Mouse (Mus musculus) brain, adult 2 months (tissue): Measurements from ENCODE around the gene Cdc42.

Experiments used
- DNase-seq: peaks from one replicate; pipeline ENCODE4 v3.0.0; 2011; ENCODE audit warnings: low read depth, low spot score

The Cdc42 gene

GRCm38 (mm10) chr4:137357517-137358254 is at the start of gene Cdc42:
Cdc42 (minus strand) TSS chr4:137357720.
- peak; percentile 98 for DNase-seq

GRCm38 (mm10) chr4:137405571-137405970 is 48.1 kb upstream of the Cdc42 start:
- DNase-seq: no peak

- peak; percentile 89 for DNase-seq
These were observed 39.4 kb upstream of the Cdc42 start for GRCm38 (mm10) chr4:137396641-137397525.

- DNase-seq: no peak
These were observed 36.0 kb upstream of the Cdc42 start for GRCm38 (mm10) chr4:137393378-137394135.

GRCm38 (mm10) chr4:137392874-137393273 is 35.4 kb upstream of the Cdc42 start:
- DNase-seq: peak; percentile 25

- no peak for DNase-seq
These were observed 33.8 kb upstream of the Cdc42 start for GRCm38 (mm10) chr4:137391287-137391686.

- peak; percentile 90 for DNase-seq
These were observed 32.7 kb upstream of the Cdc42 start for GRCm38 (mm10) chr4:137390196-137390595.

GRCm38 (mm10) chr4:137388983-137389382 is 31.5 kb upstream of the Cdc42 start:
- peak; percentile 65 for DNase-seq

GRCm38 (mm10) chr4:137388059-137388794 is 30.7 kb upstream of the Cdc42 start:
- DNase-seq: peak; percentile 98

- no peak for DNase-seq
These were observed 30.1 kb upstream of the Cdc42 start for GRCm38 (mm10) chr4:137387482-137388058.

GRCm38 (mm10) chr4:137380702-137381605 is 23.4 kb upstream of the Cdc42 start:
- no peak for DNase-seq

GRCm38 (mm10) chr4:137379713-137380255 is 22.3 kb upstream of the Cdc42 start:
- no peak for DNase-seq

GRCm38 (mm10) chr4:137379085-137379484 is 21.6 kb upstream of the Cdc42 start:
- DNase-seq: no peak

GRCm38 (mm10) chr4:137377526-137378304 is 20.2 kb upstream of the Cdc42 start:
- DNase-seq: no peak

GRCm38 (mm10) chr4:137376778-137377177 is 19.3 kb upstream of the Cdc42 start:
- DNase-seq: no peak

- peak; percentile 81 for DNase-seq
These were observed 18.1 kb upstream of the Cdc42 start for GRCm38 (mm10) chr4:137375314-137376278.

- no peak for DNase-seq
These were observed 16.2 kb upstream of the Cdc42 start for GRCm38 (mm10) chr4:137373711-137374110.
